Mouse (Mus musculus) CD8-positive naive resting alpha-beta T cell, adult 2 months (primary cell): ENCODE measurements around the gene Tle2.

Experiments used
- DNase-seq, 2 experiments: peaks; one replicate each; pipeline ENCODE4 v3.0.0; 2022; ENCODE audit warnings: low read depth in 2 of 2, low spot score in 2 of 2

Tle2 gene

GRCm38 (mm10) chr10:81574081-81575056 is at the start of gene Tle2:
Gene Tle2 (plus strand): TSS chr10:81574561.
- DNase-seq = no peak

- no peak for DNase-seq
Observed at GRCm38 (mm10) chr10:81525017-81525694, 49.2 kb upstream of the Tle2 start.

GRCm38 (mm10) chr10:81526779-81527178 is 47.6 kb upstream of the Tle2 start:
- peak; percentile 88 to 90 for DNase-seq

- DNase-seq = no peak
Observed at GRCm38 (mm10) chr10:81534826-81535225, 39.5 kb upstream of the Tle2 start.

- DNase-seq = no peak
Observed at GRCm38 (mm10) chr10:81536734-81537133, 37.6 kb upstream of the Tle2 start.

GRCm38 (mm10) chr10:81537429-81537828 is 36.9 kb upstream of the Tle2 start:
- DNase-seq = no peak

GRCm38 (mm10) chr10:81538321-81539048 is 35.9 kb upstream of the Tle2 start:
- DNase-seq = no peak

GRCm38 (mm10) chr10:81541363-81541762 is 33.0 kb upstream of the Tle2 start:
- DNase-seq = no peak

GRCm38 (mm10) chr10:81541803-81542202 is 32.6 kb upstream of the Tle2 start:
- DNase-seq = no peak

GRCm38 (mm10) chr10:81542727-81543460 is 31.5 kb upstream of the Tle2 start:
- DNase-seq = no peak

GRCm38 (mm10) chr10:81543633-81544032 is 30.7 kb upstream of the Tle2 start:
- DNase-seq = no peak

GRCm38 (mm10) chr10:81544296-81545160 is 29.8 kb upstream of the Tle2 start:
- no peak for DNase-seq

- DNase-seq = peak; percentile 99
Observed at GRCm38 (mm10) chr10:81545161-81545747, 29.1 kb upstream of the Tle2 start, which contains the start of gene Gna11. Gene Gna11 (minus strand): TSS chr10:81545190.

- DNase-seq = no peak
Observed at GRCm38 (mm10) chr10:81546332-81546731, 28.0 kb upstream of the Tle2 start.

- DNase-seq = no peak
Observed at GRCm38 (mm10) chr10:81546788-81547571, 27.4 kb upstream of the Tle2 start.

GRCm38 (mm10) chr10:81548944-81549343 is 25.4 kb upstream of the Tle2 start:
- no peak for DNase-seq

GRCm38 (mm10) chr10:81550257-81550656 is 24.1 kb upstream of the Tle2 start:
- DNase-seq = peak; percentile 70 to 80

- DNase-seq = peak; percentile 86
Observed at GRCm38 (mm10) chr10:81551597-81552102, 22.7 kb upstream of the Tle2 start.
